Mouse (Mus musculus) bone marrow, adult 2 months (tissue): ENCODE measurements around the gene Zdhhc24.

Source experiments
- CTCF ChIP-seq: fragments of 200-500 bp; IDR thresholded peaks from 2 replicates; pipeline ENCODE4 v1.5.1; 2011; ENCODE audit warnings: low read length, control low read depth; ENCODE audit not compliant: control insufficient read depth, insufficient read depth
- POLR2A ChIP-seq: fragments of 200-500 bp; IDR thresholded peaks from 2 replicates; pipeline ENCODE4 v1.6.1; 2011; ENCODE audit warnings: low read depth, mild to moderate bottlenecking, control low read depth, low read length, borderline replicate concordance; ENCODE audit not compliant: control insufficient read depth

DNA sequence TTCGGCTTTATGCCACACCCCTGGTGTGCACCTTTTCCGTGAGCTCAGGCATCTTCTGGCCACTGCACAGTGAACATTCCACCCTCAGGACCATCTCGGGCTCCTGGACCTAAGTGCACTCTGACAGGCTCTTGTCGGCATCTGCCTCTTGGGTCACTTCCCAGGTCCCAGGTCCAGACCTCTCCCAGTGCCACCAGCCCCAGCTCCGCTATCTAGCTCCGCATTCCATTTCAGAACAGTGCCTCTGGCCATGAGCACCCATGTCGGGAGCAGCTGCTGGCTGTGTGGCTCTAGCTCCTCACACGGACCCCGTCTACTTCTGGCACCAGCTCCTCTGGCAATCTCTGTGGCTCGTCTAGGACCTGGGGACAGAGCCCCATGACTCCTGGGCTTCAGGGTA, 11.3 kb downstream of the Zdhhc24 start:
- TF ChIP-seq CTCF (no peak), POLR2A (no peak)
